Mouse (Mus musculus) limb, embryonic 11.5 days (tissue): ENCODE results near the gene Kcnn4. TPM values are rescaled to one million over a fixed set of nuclear protein-coding genes. Genes with fewer than 3 reads are reported as not detected.

Experiments
- ATAC-seq: fragments of 200-750 bp; cut with Nextera tagmentation; 2 replicates; pipeline ENCODE4 v1.8.0; 2017; ENCODE audit warnings: low read depth; ENCODE audit not compliant: insufficient number of reproducible peaks, low FRiP score, low TSS enrichment
- DNase-seq: peaks from one replicate; pipeline ENCODE4 v3.0.0-alpha.2; 2015; ENCODE audit warnings: low spot score
- H3K27ac ChIP-seq: fragments of 300-500 bp; sonication (generic); replicated peaks from 2 replicates; pipeline ENCODE4 v1.5.1; 2014; ENCODE audit warnings: low read depth, mild to moderate bottlenecking, low read length
- H3K27me3 ChIP-seq: fragments of 300-500 bp; sonication (generic); 2 replicates; pipeline ENCODE4 v1.6.1; 2014; ENCODE audit warnings: mild to moderate bottlenecking, low read length, mixed read lengths; ENCODE audit not compliant: control insufficient read depth, insufficient read depth
- H3K36me3 ChIP-seq: fragments of 300-500 bp; sonication (generic); 2 replicates; pipeline ENCODE4 v1.6.1; 2014; ENCODE audit warnings: mild to moderate bottlenecking, low read length, moderate library complexity, mixed read lengths; ENCODE audit not compliant: control insufficient read depth, insufficient read depth
- H3K4me1 ChIP-seq: fragments of 300-500 bp; sonication (generic); 2 replicates; pipeline ENCODE4 v1.6.1; 2014; ENCODE audit warnings: low read length, mixed read lengths; ENCODE audit not compliant: control insufficient read depth, insufficient read depth
- H3K4me2 ChIP-seq: fragments of 300-500 bp; sonication (generic); 2 replicates; pipeline ENCODE4 v1.6.1; 2014; ENCODE audit warnings: low read depth, mild to moderate bottlenecking, moderate library complexity; ENCODE audit not compliant: severe bottlenecking
- H3K4me3 ChIP-seq: fragments of 300-500 bp; sonication (generic); 2 replicates; pipeline ENCODE4 v1.5.1; 2014; ENCODE audit warnings: low read depth, low read length
- H3K9ac ChIP-seq: fragments of 300-500 bp; sonication (generic); 2 replicates; pipeline ENCODE4 v1.6.1; 2014; ENCODE audit warnings: mild to moderate bottlenecking, low read length
- H3K9me3 ChIP-seq: fragments of 300-500 bp; sonication (generic); 2 replicates; pipeline ENCODE4 v1.6.1; 2016; ENCODE audit warnings: low read length; ENCODE audit not compliant: control insufficient read depth
- WGBS: fragments of 180-500 bp; shearing (Covaris S2); extraction: QIAGEN DNeasy Blood & Tissue Kit; methylation state at CpG from one replicate; pipeline ENCODE4 v1.1.7; 2014; 5-methylcytosine and 5-hydroxymethylcytosine counted together
- polyA plus RNA-seq: library from polyadenylated mRNA; unstranded; fragments of >200 nt; fragmentation: Nextera tagmentation; extraction: Ambion mirVana; gene quantifications from 2 replicates; pipeline ENCODE4 v1.2.1, GENCODE M21; 2014

Gene Kcnn4
- polyA plus RNA-seq, 1 experiment from 2014 or later = 2.6 TPM

DNA sequence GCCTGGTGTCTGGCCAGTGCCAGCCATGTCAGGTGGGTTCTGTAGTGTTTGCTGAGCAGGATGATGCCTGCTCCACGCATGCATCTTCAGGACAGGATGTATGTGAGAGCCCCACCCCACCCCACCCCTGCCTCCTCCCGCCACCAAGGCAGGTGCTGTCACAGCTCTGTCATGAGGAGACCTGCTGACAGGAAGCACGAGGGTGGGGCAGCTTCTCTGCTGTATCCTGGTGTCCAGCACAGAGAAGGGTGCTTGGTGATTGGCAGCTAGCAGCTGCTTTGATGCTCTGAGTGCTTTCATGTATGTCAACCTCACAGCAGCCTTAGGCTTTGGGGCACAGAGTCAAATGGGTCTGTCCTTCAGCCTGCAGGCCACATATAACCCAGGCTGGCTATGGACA, 43.6 kb downstream of the Kcnn4 start:
- Histone ChIP-seq H3K4me3 (no peak overlapping the region), H3K27ac (no peak overlapping the region), H3K4me1 (no peaks in the 10 kb centered on the region), H3K4me2 (no peak overlapping the region), H3K27me3 (no peaks in the 10 kb centered on the region), H3K9me3 (no peaks in the 10 kb centered on the region), H3K9ac (no peak overlapping the region), H3K36me3 (peaks cover 5% of the 10 kb centered on the region; the same call in 1 of the 2 replicates)
- ATAC-seq (no peak), DNase-seq (no peak)
- WGBS = 85% methylated on average over 3 of the region's 3 CpGs

DNA sequence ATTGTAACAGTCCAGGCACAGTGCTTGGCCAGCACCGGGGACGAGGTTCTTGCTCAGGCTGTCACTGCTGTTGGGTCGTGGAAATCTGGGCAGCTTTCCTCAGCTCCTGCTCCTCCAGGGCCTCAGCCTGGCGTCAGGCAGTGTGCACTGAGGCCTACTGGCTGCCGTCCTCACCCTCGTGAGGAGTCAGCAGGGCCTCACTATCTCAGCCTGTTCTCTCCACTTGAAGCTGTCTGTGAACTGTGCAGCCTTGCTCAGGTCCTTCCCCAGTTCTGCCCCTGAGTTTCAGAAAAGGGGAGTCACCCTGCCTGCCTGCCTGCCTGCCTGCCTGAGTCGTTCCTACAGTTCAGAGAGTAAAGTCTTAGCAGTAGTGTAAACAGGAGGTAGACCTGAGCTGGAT, 45.2 kb downstream of the Kcnn4 start:
- ATAC-seq (no peak), DNase-seq (no peak)
- no peak overlapping the region for H3K4me3 ChIP-seq
- no peaks in the 10 kb centered on the region for H3K9me3 ChIP-seq
- H3K4me1 ChIP-seq = no peaks in the 10 kb centered on the region
- 0 out of 2 replicates have a peak, but pooled peaks cover 4% of the 10 kb centered on the region for H3K36me3 ChIP-seq
- H3K9ac ChIP-seq = no peak overlapping the region
- no peaks in the 10 kb centered on the region for H3K27me3 ChIP-seq
- H3K27ac ChIP-seq = no peak overlapping the region
- no peak overlapping the region for H3K4me2 ChIP-seq
- WGBS = 72% methylated on average over 7 of the region's 7 CpGs

DNA sequence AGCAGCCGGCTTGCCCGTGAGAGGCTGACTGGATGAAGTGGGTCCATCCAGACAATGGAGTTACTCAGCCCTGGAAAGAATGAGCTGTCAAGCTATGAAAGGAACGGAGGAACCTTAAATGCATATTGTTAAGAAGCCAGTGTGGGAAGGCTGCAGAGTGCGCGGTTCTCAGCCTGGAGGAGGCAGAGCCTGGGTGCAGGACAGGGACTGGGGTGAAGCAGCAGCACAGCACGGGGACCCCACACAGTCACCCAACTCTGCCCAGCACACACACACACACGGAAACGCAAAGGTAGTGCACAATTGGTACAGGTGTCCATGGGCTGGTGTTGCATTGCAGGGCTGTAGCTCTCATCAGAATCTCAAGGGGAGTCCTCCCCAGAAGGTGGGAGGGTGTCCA, 49.5 kb downstream of the Kcnn4 start:
- Histone ChIP-seq H3K27ac (no peak overlapping the region), H3K4me2 (no peak overlapping the region), H3K36me3 (peaks cover 9% of the 10 kb centered on the region; the same call in 1 of the 2 replicates), H3K27me3 (no peaks in the 10 kb centered on the region), H3K9ac (no peak overlapping the region), H3K4me1 (no peaks in the 10 kb centered on the region), H3K9me3 (no peaks in the 10 kb centered on the region), H3K4me3 (no peak overlapping the region)
- WGBS = 90% methylated on average over 8 of the region's 8 CpGs
- ATAC-seq (no peak), DNase-seq (no peak)

DNA sequence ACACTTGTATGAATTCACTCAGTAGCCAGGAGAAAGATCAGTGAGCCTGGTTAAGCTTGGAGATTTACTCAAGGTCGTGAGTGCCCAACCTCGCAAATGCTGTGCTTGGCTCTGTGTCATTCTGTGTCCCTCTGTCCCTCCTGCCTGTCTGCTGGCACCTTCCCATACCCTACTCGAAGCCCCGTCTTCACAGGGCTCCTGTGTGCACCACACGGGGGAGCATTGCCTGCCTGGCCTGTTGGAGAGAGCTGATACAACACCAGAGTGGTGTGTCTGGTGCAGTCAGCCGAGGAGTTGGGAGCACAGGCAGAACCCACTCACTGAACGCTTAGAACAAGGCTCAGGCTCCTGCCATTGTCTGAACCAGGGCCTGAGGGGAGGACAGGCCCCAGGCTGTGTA, 51.6 kb downstream of the Kcnn4 start:
- ATAC-seq (no peak), DNase-seq (no peak)
- Histone ChIP-seq H3K4me3 (no peak overlapping the region), H3K9me3 (no peaks in the 10 kb centered on the region), H3K9ac (no peak overlapping the region), H3K27ac (no peak overlapping the region), H3K27me3 (no peaks in the 10 kb centered on the region), H3K4me1 (no peaks in the 10 kb centered on the region), H3K4me2 (no peak overlapping the region), H3K36me3 (peaks cover 7% of the 10 kb centered on the region; the same call in 1 of the 2 replicates)
- WGBS = 78% methylated on average over 7 of the region's 7 CpGs

DNA sequence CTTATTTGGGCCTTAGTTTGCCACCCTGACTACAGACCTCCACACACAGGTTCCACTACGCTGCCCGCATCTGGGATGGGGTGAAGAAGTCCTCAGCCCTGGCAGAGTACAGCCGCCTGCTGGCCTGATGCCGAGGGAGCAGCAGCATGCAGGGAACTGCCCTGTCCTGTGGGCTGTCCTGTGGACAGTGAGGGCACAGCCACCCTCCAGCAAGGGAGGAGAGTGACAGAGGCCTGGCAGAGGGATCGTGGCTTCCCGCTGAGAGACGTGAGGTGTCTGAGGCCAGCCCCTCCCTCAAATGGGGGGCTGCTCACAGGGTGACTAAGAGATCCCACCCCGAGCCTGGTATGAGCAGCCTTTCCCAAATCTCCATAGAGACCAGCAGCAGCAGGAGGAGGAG, 52.2 kb downstream of the Kcnn4 start:
- H3K4me1 ChIP-seq = no peaks in the 10 kb centered on the region
- no peak overlapping the region for H3K4me2 ChIP-seq
- no peak for DNase-seq
- H3K9me3 ChIP-seq = no peaks in the 10 kb centered on the region
- no peak overlapping the region for H3K27ac ChIP-seq
- H3K9ac ChIP-seq = no peak overlapping the region
- no peaks in the 10 kb centered on the region for H3K27me3 ChIP-seq
- ATAC-seq = no peak
- H3K36me3 ChIP-seq = peaks cover 5% of the 10 kb centered on the region; the same call in 1 of the 2 replicates
- no peak overlapping the region for H3K4me3 ChIP-seq
- WGBS = 79% methylated on average over 8 of the region's 8 CpGs

DNA sequence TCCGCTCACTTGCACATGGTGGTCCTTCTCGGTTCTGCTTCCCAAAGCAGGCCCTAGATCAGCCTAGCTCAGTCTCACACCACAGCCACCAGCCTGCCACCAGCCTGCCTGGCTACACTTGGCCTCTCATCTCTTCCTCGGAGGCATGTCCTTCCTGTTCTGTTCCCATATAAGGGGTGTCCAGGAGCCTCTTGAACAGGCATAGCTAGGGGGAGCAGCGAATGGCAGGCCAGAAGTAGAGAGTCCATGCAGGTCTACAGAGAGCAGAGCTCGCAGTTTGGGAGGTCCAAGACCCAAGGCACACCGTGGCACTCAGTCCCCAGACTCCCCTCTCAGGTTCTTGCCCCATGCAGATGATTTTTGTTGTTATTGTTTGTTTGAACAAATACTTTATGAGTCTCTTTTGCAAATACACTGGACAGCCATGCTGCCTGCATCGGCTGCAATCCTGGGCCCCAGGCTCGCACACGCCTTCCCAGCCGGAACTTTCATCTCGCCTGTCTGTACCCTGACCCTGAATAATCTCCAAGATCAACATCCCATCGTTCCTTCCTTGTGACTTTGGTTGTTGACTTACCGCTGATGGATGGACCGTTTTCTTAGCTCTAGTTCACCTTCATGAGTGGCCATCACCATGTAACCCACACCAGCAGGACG, 53.2 kb downstream of the Kcnn4 start:
- ATAC-seq (no peak), DNase-seq (no peak)
- H3K4me2 ChIP-seq = no peak overlapping the region
- no peak overlapping the region for H3K27ac ChIP-seq
- no peak overlapping the region for H3K4me3 ChIP-seq
- H3K9me3 ChIP-seq = no peaks in the 10 kb centered on the region
- WGBS = 93% methylated on average over 15 of the region's 15 CpGs
- peaks cover 5% of the 10 kb centered on the region; the same call in 1 of the 2 replicates for H3K36me3 ChIP-seq
- H3K4me1 ChIP-seq = no peaks in the 10 kb centered on the region
- H3K9ac ChIP-seq = no peak overlapping the region
- H3K27me3 ChIP-seq = no peaks in the 10 kb centered on the region

DNA sequence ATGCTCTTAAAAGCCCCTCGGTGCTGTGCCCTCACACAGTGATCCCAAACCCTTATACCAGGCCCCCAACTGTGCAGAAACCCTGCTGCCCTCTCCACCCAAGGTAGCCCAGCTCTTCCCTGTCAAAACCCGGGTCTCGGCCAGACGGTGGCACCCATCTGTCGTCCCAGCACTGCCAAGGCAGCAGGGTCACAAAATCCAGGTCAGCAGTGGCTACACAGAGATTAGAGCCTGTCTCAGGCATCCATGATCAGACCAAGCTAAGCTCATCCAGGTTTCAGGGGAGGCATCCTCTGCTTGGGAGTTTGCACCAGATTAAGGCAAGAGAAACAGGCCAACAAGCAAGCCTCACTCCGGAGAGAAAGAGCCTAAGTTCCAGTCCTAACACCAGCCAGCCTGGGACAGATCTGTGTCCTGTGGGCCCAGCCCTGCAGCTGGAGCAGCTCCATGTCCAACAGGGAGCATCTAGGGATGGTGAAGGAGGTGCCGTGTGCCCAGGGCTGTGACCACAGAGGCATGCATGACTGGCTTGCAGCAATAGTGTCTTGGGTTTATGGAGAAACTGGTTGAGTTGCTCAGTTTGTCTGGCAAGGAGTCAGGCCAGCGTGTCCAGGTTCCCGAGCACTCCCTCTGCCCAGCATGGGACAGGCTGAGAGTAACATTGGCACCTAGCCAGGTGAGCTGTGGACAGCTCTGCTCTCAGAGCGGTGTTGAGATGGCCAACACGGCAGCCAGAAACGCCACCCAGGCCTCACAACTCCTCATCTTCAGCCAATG, 54.1 kb downstream of the Kcnn4 start:
- Histone ChIP-seq H3K4me3 (no peak overlapping the region), H3K27ac (no peak overlapping the region), H3K36me3 (peaks cover 5% of the 10 kb centered on the region; the same call in 1 of the 2 replicates), H3K4me1 (no peaks in the 10 kb centered on the region), H3K4me2 (no peak overlapping the region), H3K27me3 (no peaks in the 10 kb centered on the region), H3K9me3 (no peaks in the 10 kb centered on the region), H3K9ac (no peak overlapping the region)
- ATAC-seq (no peak), DNase-seq (no peak)
- WGBS = 89% methylated on average over 12 of the region's 12 CpGs

DNA sequence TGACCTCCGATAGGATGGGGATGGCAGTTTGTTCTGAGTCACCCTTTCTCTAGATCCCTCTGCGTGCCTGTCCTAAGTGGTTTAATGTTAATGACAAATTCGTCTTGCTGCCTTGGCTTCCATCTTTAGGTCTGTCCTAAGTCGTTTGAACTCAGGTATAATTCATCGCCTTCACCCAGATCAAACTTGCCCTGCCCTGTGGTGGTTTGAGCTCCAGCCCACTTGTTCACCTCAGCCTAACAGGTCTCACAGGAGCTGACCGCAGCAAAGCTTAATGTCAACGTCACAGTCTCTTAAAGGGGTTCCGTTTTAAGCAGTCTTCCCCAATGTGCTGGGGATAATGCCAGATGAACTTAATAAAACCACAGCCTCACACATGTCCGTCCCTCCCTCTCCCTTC, 55.9 kb downstream of the Kcnn4 start:
- DNase-seq = no peak
- Histone ChIP-seq H3K4me2 (no peak overlapping the region), H3K4me3 (no peak overlapping the region), H3K4me1 (no peaks in the 10 kb centered on the region), H3K27me3 (no peaks in the 10 kb centered on the region), H3K36me3 (peaks cover 5% of the 10 kb centered on the region; the same call in 1 of the 2 replicates), H3K9me3 (no peaks in the 10 kb centered on the region), H3K9ac (no peak overlapping the region), H3K27ac (no peak overlapping the region)
- WGBS = 78% methylated on average over 9 of the region's 9 CpGs
- no peak for ATAC-seq
